Mouse (Mus musculus) frontal cortex, postnatal 36 days (tissue): ENCODE measurements around the gene Bicc1.

ENCODE experiments used
- DNase-seq, 2 experiments: peaks; one replicate each; pipeline ENCODE4 v3.0.0; 2022; ENCODE audit warnings: low spot score in 2 of 2

Bicc1 gene

DNA sequence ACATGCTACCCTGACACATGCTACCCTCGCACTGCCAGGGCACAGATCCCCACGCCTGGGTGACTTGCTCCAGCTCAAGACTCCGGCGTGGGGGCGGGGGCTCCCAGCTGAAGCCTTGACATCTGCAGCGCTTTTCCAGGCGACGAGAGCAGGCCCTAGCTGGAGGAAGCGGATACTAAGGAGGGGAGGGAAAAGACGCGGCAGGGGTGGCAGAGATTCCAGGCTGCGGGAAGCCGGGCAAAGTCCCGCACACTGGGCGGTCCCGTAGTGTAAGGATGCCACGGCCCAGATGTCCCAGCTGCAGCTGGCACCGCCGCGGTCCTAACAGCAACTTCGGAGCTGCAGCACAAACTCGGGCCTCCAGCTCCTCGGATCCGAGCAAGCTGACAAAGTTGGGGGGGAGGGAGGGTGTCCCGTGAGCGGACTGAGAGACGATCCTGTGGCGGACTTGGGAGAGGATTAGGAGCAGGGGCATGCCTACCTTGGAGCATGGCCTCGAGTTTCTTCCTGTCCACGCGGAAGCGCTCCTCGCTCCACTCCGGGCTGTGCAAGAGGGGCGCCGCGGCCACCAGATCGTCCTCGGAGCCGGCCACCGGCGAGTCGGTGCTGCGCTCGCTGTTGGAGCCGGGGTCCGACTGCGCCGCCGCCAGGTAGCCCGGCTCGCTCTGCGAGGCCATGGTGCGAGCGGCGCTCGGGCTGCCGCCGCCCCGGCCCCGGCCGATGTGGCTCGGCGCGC lies 392 bp downstream of the Bicc1 start:
- peak; percentile 32 to 39 for DNase-seq

DNA sequence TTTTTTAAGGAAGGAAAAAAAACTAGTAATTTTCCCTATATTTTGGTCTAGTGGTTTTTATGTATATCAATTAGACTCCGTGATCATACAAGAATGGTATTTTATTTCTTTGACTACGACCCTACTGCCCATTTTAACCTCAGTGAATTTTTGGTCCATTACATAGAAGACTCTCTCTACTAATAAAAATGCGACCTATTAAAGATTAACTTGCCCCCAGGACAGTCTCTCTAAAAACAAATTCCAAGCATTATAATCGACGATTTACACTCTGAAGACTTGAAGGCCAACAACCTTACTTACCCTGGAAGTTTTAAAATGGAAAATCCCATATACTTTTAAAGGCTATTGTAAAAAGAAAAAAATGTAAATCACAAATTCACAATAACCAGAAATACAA lies 2.9 kb downstream of the Bicc1 start:
- no peak for DNase-seq

DNA sequence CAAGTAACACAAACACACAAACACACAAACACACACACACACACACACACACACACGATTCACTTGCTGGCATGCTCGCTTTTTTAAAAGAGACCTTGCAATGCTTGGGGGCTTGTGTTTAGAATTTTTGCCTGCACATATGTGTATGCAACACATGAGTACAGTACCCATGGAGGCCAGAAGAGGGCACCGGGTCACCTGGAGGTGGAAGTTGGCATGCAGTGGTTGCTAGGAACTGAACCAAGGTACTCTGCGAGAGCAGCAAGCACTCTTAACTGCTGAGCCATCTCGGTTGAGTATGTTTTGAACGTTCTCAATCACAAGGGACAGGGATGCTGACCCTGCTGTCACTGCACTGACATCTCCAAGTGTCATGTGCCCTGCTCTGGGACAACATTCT lies 5.9 kb downstream of the Bicc1 start:
- no peak for DNase-seq

DNA sequence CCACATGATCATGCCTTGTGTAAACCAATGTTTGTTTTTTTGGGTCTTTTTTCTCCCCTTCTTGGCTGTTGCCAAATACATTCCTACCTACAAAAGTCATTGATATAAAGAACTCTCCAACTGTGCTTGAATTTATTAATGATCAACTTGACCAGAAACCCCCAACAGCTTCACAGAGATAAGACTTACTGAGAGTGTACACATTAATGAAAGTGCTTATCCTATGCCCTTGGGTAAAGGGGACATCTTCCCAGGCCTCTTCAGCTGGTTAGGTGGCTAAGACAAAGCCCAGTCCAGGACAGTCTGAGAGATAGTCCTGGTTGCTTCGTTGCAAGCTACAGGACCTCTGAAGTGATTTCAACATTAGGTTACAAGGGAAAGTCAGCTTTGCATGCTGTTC lies 6.4 kb downstream of the Bicc1 start:
- DNase-seq: no peak

DNA sequence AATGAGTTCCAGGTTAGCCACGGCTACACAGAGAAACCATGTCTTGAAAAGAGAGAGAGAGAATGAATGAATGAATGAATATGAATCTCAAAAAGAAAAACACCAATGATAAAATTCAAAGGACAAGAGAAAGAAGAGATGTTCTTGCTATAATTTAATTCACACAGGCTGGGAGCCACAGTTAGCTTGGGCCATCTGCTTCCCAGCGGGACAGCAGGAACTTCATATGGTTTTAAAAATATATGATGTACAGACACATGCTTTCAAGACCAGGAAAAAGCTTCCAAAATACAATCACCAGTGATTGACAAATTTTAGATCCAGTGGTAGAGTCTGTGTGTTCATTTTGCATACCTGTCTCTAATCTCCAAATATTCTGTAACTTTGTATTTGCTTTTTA lies 9.0 kb downstream of the Bicc1 start:
- DNase-seq: peak in 1 of 2 experiments; percentile 51

DNA sequence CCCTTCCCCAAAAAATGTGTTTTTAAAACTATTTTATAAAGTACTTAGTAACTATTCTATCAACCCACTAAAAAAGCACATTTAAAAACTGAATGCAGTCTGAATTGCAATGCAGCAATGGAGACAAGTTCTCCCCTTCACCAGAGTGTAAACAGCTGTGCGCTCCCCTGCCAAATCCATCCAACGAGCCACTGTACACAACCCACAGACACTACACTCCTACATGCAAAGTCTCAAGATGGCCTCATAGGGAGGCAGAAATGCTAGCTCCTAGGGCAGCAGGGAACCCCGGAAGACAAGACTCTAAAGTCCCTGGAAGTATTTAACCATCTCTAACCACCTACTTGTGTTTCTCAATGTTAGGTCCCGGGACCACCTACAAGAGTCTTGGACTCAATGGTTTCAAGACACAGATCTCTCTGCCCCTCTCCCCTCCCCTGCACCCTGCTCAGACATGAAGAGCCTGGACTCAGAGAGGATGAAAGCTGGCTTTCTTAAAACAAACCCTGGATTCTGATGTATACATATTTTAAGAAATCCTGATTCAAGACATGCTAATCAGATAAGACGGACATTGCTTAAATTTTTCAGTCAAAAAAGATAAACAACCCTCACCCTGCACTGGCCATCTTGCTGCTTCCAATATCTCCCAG lies 10.4 kb downstream of the Bicc1 start:
- DNase-seq: no peak

DNA sequence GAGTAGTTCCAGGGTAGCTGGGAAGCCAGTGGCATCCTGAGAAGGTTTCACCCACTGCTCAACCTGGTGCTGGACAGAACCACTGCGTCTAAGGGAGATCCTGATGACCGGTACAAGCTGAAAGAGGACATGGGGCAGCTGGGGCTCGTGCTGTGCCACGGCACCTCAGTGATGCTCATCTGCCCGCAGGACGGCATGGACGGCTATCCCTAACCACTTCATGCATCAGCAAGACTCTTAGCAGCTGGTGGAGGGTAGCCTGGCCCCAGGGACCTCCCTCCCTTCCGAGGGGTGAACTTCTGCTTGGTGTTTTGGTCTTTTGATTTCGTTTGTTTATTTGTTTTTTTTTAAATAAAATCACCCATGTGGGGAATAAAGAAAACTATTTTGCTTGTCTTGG lies 11.3 kb downstream of the Bicc1 start:
- no peak for DNase-seq

DNA sequence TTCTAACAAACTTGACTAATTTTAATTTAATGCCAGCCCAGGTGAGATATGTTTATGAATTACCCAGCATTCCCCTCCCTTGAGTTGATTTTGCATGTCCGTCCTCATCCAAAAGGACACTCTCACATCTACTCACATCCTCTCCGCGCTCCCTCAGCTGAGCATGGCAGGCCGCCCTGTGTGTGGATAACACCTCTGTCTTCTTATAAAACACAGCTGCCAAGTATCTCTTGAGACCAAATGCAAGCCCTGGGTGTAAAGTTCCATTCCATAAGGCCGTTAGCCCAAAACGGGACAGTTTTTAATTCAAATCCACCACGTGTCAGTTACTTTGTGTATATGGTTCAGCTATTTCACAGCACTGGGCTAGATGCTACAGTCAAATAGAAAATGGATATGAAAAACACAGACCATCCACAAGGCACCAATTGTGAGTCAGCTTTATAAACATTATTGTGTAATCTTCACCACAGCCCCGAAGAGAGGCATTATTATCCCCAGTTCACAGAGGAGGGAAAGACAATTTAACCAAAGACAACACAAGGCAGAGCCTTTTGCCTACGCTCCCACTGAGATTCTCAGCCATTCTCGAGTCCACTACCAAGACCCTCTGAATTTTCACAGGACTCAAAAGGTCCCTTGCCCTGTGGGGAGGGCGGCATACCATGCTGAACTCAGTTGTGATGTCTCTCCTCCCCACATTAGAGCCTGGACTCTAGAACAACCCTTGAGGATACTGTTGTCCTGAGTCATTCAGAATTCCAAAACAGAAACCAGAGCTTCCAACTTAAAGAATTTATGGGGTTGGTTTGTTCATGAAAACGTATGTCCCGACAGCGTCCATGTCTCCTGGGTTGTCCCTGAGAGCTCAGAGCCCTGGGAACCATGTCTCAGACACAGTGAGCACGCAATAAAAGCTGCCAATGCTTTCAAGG lies 12.6 kb downstream of the Bicc1 start:
- peak; percentile 17 to 31 for DNase-seq

DNA sequence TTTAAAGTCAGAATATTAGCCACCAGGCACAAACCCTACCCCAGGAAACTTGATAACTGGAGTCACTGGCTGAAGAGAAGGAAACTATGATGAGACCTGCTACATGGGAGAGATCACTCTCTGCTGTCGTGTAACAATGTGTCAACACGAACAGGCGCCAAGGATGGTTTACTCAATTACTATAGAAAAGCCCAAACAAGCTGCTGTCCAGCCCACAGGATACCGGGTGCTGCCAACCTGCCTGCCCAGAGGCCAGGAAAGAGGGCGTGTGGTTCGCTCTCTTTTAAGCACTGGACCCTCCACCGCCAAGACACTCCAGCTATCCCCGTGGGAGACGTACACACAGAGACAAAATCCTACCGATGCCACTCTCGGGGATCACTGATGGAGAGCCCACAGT lies 13.7 kb downstream of the Bicc1 start:
- DNase-seq: no peak

DNA sequence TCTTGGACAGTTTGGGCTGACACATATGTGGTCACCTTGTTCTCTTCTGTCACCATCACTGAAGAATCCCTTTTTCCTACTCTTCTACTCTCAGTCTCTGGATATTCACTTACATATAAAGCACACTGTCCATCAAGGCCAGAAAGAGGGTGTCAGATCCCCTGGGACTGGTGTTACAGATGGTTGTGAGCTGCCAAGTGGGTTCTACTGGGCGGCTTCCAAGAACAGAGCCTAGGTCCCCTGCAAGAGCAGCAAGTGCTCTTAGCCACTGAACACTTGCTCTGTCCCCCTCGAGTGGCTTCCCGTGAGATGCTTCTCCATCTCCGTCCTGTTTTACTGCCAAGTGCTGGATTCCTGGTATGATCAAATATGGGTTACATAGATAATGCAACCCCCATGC lies 15.3 kb downstream of the Bicc1 start:
- no peak for DNase-seq

DNA sequence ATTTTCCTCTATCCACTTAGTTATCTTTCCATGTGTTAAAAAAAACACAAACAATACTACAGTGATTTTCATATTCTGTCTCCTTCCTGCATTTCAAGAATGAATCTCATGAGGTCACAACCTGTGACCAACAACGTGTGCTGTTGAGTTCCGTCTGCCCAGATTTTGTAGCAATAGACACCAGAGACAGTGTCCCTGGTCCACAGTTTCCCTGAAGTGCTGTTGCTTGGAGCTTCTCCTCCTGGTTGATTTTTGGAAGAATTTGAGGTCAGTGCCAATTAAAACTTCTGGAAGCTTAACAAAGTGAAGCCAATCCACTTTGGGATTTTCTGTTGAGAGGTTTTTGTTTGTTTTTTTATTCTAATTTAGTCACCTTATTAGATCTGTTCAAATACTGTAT lies 16.9 kb downstream of the Bicc1 start:
- no peak for DNase-seq

DNA sequence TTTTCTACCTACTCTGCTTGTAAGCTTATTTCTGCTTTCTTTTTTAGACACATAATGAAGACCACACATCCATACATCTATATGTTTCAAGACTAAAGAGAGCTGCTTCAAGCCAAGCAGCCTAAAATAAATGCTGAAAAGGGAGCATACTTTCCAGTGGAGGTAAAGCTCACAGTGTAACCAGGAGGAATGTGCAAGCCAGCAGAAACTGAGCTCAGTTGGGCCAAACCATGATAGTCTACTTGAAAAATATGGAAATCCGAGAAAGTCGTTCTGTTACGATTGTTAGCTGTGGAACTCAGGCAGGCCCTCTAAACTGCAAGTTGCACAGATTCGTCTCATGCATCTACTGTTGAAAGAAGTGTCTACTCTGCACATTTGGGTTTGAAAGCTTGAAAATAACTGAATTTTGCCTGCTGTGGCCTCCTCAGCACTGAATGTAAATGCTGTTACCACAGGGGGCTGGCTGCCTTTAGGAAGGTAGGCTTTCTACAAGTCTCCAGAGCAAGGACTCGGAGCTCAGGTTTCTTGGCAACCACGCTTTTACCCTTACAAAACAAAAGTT lies 19.1 kb downstream of the Bicc1 start:
- DNase-seq: no peak

DNA sequence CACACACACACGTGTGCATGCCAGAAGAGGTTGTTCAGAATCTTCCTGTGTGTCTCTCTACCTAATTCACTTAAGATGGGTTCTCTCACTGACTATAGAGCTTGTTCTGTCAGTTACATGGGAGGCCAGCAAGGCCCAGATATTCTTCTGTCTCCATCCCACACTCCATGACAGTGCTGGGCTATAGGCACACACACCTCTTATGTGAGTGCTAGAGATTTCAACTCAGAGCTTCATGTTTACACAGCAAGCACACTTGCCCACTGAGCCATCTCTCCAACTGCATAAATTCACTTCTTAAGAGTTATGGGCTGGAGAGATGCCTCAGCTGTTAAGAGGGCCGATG lies 20.7 kb downstream of the Bicc1 start:
- no peak for DNase-seq

DNA sequence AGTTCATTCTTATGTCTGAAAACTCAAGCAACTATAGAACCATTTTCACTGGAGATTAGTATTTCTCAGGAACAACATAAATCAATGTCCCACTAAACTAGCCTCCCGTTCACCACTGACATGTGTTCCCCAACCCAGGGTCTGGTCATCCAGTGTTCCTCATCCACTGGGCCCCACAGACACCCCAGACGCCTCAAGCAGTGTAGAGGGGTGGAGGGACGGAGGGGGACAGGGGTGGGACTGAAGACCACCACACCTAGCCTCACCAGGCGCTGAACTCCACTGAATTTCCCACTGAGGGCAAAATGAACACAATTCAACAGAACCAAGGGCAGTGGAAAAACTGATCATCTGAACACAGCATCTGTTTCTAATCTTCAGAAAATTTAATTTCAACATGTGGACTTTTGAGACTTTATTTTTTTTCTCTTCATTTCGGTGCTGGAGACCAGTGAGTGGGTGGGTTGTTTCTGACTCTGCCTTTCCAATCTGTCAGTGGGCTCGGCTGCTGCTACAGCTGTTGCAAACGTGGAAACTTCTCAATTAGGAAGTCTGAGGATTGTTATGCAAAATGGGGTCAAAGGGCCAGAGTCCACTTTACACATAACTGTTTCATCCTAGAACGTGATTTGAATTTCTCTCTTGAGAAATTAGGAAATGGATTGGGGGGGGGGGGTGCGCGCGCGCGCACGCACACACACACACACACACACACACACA lies 21.2 kb downstream of the Bicc1 start:
- no peak for DNase-seq

DNA sequence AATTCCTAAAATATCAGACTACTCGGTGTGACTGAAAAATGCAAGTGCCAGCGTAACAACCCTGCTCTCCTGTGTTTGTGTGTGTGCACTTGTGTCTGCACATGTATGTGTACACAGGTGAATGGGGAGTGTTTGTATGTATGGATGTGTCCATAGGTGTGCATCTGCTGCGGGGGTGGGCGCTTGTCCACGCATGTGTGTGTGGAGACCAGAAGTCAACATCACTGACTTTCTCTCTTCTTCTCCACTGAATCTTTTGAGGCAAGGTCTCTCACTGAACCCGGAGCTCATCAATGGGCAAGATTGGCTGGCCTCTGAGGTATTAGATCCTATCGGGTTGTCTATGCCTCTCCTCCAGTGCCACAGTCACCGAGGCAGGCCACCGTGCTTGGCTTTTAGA lies 21.9 kb downstream of the Bicc1 start:
- DNase-seq: no peak

DNA sequence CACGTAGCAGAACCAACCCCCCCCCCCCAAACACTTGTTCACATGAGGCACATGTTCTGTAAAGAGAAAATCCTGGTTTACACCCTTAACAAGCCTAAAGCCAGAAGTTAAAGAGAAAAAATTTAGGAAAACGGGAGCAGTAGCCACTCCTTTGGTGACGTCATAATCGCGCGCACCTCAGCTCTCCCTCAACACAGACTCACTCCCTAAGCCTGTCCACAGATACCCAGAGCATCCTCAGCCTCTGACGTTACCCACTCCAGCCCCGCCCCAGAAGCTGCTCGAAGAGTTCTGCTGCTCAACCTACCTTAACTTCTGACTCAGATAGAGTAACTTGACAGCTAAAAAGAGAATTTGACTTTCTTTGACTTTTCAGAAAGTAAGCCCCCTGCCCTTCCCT lies 28.2 kb downstream of the Bicc1 start:
- DNase-seq: no peak

DNA sequence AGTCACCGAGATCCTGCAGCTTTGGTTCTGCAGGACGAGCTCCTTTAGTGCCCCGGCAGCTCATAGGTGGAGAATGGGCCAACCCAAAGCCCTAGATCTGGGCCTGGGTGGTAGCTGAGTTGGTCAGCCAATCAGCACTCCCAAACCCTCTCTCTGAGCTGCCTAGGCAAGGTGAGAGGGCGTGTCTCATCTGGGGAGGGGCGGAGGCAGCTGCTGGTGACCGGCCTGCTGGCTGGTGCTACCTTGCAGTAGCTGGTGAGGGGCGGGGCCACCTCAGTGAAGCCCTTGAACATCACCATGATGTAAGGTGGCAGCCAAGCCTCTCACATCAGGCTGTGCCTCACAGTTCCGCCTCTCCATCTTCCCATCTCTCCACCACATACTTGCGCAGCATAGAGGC lies 29.2 kb downstream of the Bicc1 start:
- no peak for DNase-seq

DNA sequence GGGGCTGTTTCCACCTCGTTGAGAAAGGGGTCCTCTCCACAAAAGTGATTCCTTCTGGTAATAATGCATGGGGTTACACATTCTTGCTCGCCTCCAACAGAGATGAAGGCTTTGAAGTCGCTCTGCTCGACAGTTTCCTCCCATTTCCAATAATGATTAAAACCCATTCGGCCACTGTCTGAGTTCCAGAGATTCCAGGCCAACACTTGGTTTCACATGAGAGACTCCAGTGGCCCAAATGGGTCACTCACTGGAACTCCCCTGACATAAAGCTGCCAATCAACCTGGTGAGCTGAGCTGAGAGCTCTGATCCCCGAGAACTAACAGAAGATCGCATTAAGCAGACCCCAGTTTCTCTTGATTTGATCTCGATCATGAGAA lies 31.6 kb downstream of the Bicc1 start:
- DNase-seq: no peak

DNA sequence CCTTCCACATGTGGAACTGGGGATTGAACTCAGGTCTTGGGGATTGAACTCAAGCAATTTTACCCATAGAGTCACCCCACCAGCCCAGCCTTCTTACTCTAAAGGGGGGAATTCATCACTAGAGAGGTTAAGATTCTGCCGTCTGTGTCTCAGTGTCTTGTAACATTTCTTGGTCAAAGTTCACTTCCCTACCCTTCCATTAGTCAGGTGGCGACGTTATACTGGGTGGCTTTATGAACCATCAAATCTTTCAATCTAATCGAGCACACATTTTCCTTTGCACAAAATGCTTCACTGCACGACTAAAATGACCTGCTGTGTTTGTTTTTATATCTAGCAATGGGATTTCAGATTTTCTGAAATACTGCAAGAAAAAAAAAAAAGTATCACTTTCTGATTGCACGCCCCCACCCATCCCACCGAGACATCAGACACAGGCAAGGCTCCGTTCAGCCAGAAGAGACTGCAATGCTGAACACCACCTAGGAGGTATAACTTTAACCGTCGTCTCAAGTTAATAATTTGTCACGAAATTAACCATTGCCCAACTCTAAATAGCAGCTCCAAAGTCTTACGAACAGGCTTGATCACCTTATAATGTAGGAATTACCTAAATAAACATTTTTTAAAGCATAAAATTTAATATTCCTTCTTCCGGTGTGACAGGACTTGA lies 32.1 kb downstream of the Bicc1 start:
- DNase-seq: no peak

DNA sequence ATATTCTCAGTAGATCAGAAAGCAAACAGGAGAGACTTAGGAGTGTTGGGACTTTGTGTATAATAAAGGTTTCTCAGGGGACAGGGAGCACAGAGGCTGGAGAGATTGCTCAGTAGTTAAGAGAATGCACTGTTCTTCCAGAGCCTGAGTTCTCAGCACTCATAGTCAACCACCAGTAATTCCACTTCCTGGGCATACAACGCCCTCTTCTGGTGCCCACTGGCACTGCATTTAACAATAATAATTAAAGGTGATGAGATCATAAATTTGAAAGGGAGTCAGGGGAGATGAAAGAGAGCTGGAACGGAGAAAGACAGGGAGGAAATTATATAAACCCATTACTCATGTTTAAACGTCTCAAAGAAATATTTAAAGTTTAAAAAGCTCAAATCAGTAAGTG lies 35.5 kb downstream of the Bicc1 start:
- DNase-seq: no peak

DNA sequence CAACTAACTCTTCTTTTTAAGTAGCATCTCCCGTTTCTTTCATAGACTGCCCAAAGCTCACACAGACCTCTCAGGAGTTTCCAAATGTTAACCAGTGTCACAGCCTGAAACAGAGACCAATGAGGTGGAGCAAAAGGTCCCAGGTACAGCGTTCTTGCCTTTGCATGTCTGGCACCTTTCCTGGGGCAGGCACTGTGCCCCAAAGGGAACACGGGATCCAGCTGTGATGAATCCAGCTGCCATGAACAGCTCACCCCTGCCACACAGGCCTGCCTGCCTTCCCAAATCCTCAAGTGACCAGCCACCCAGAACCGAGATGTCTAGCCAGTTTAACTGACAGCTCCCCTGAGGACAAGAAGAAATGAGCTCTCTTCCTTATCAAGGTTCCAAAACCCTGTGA lies 36.1 kb downstream of the Bicc1 start:
- DNase-seq: no peak
